Mouse (Mus musculus): Measurements from ENCODE around the gene Itih4. TPM values are rescaled to one million over a fixed set of nuclear protein-coding genes. Genes with fewer than 3 reads are reported as not detected.
A peak's percentile ranks its signal among the peaks of the same experiment; 100 is the strongest.

Itih4 gene
- polyA plus RNA-seq, 1 experiment from 2014 or later, result not detected

- Histone ChIP-seq H3K9ac (replicated peaks) (no peak overlapping the region), H3K27ac (no peak overlapping the region), H3K9me3 (no peaks in the 10 kb centered on the region), H3K4me1 (replicated peaks) (no peaks in the 10 kb centered on the region; the same call in 1 of the 2 replicates), H3K27me3 (no peaks in the 10 kb centered on the region), H3K4me3 (replicated peaks) (no peak overlapping the region), H3K4me2 (replicated peaks) (no peak overlapping the region), H3K36me3 (peaks cover 6% of the 10 kb centered on the region; the same call in 1 of the 2 replicates)
- WGBS, result 89% methylated on average over 17 of the region's 17 CpGs
- ATAC-seq, result no peak
Observed at GRCm38 (mm10) chr14:30880811-30881717, 5.2 kb upstream of the Itih4 start.

- 96% methylated on average over 3 of the region's 3 CpGs for WGBS
- H3K4me3 ChIP-seq (replicated peaks), result no peak overlapping the region
Observed at GRCm38 (mm10) chr14:30881718-30882108, 4.6 kb upstream of the Itih4 start.

GRCm38 (mm10) chr14:30885298-30885697 is 978 bp upstream of the Itih4 start:
- Histone ChIP-seq H3K4me1 (replicated peaks) (no peaks in the 10 kb centered on the region), H3K27ac (no peak overlapping the region), H3K9ac (replicated peaks) (no peak overlapping the region), H3K9me3 (no peaks in the 10 kb centered on the region), H3K4me3 (replicated peaks) (no peak overlapping the region), H3K4me2 (replicated peaks) (no peak overlapping the region), H3K36me3 (no peaks in the 10 kb centered on the region), H3K27me3 (no peaks in the 10 kb centered on the region)
- 15% methylated on average over 3 of the region's 3 CpGs for whole genome bisulfite sequencing
- ATAC-seq, result no peak

More at GRCm38 (mm10) chr14:30881718-30882108, 4.6 kb upstream of the Itih4 start:
- H3K36me3 ChIP-seq, result no peaks in the 10 kb centered on the region; the same call in 1 of the 2 replicates
- no peaks in the 10 kb centered on the region for H3K27me3 ChIP-seq
- H3K27ac ChIP-seq, result no peak overlapping the region
- H3K4me1 ChIP-seq (replicated peaks), result no peaks in the 10 kb centered on the region; the same call in 1 of the 2 replicates
- no peak overlapping the region for H3K4me2 ChIP-seq (replicated peaks)
- H3K9me3 ChIP-seq, result no peaks in the 10 kb centered on the region
- H3K9ac ChIP-seq (replicated peaks), result no peak overlapping the region
- ATAC-seq, result no peak

- no peak overlapping the region for H3K4me3 ChIP-seq (replicated peaks)
- H3K9ac ChIP-seq (replicated peaks), result no peak overlapping the region
- WGBS, result 19% methylated on average over 9 of the region's 9 CpGs
- ATAC-seq, result no peak
- H3K4me2 ChIP-seq (replicated peaks), result no peak overlapping the region; the same call in 1 of the 2 replicates
- no peaks in the 10 kb centered on the region for H3K9me3 ChIP-seq
- H3K27ac ChIP-seq, result no peak overlapping the region
- no peaks in the 10 kb centered on the region for H3K4me1 ChIP-seq (replicated peaks)
- no peaks in the 10 kb centered on the region for H3K36me3 ChIP-seq
- no peaks in the 10 kb centered on the region for H3K27me3 ChIP-seq
Observed at GRCm38 (mm10) chr14:30888271-30888732, 2.0 kb downstream of the Itih4 start.

- Histone ChIP-seq H3K4me2 (replicated peaks) (no peak overlapping the region), H3K36me3 (no peaks in the 10 kb centered on the region), H3K4me1 (replicated peaks) (peaks cover 11% of the 10 kb centered on the region; the same call in 1 of the 2 replicates), H3K4me3 (replicated peaks) (no peak overlapping the region), H3K9me3 (no peaks in the 10 kb centered on the region), H3K27ac (no peak overlapping the region), H3K9ac (replicated peaks) (no peak overlapping the region), H3K27me3 (no peaks in the 10 kb centered on the region)
- peak; percentile 30; the same call in 1 of the 2 replicates for ATAC-seq
- WGBS, result 16% methylated on average over 3 of the region's 3 CpGs
Observed at GRCm38 (mm10) chr14:30899972-30900371, 13.7 kb downstream of the Itih4 start.

GRCm38 (mm10) chr14:30902628-30903027 is 16.4 kb downstream of the Itih4 start:
- Histone ChIP-seq H3K27me3 (no peaks in the 10 kb centered on the region), H3K9me3 (no peaks in the 10 kb centered on the region), H3K27ac (no peak overlapping the region), H3K36me3 (no peaks in the 10 kb centered on the region), H3K9ac (replicated peaks) (no peak overlapping the region), H3K4me3 (replicated peaks) (no peak overlapping the region), H3K4me1 (replicated peaks) (peaks cover 11% of the 10 kb centered on the region; the same call in 1 of the 2 replicates), H3K4me2 (replicated peaks) (no peak overlapping the region)
- no peak for ATAC-seq
- WGBS, result 89% methylated on average over 5 of the region's 5 CpGs

GRCm38 (mm10) chr14:30903036-30903435 is 16.8 kb downstream of the Itih4 start:
- H3K4me1 ChIP-seq (replicated peaks), result peaks cover 11% of the 10 kb centered on the region; the same call in 1 of the 2 replicates
- no peaks in the 10 kb centered on the region for H3K36me3 ChIP-seq
- H3K9ac ChIP-seq (replicated peaks), result no peak overlapping the region
- ATAC-seq, result no peak
- H3K27me3 ChIP-seq, result no peaks in the 10 kb centered on the region
- H3K4me3 ChIP-seq (replicated peaks), result no peak overlapping the region
- H3K4me2 ChIP-seq (replicated peaks), result no peak overlapping the region
- no peaks in the 10 kb centered on the region for H3K9me3 ChIP-seq
- 85% methylated on average over 3 of the region's 3 CpGs for WGBS
- no peak overlapping the region for H3K27ac ChIP-seq

GRCm38 (mm10) chr14:30904307-30904706 is 18.0 kb downstream of the Itih4 start:
- no peak overlapping the region for H3K9ac ChIP-seq (replicated peaks)
- H3K36me3 ChIP-seq, result no peaks in the 10 kb centered on the region
- 86% methylated on average over 8 of the region's 8 CpGs for WGBS
- peaks cover 11% of the 10 kb centered on the region; the same call in 1 of the 2 replicates for H3K4me1 ChIP-seq (replicated peaks)
- no peak overlapping the region for H3K4me2 ChIP-seq (replicated peaks)
- H3K4me3 ChIP-seq (replicated peaks), result no peak overlapping the region
- H3K9me3 ChIP-seq, result no peaks in the 10 kb centered on the region
- H3K27ac ChIP-seq, result no peak overlapping the region
- no peaks in the 10 kb centered on the region for H3K27me3 ChIP-seq
- no peak for ATAC-seq

GRCm38 (mm10) chr14:30906001-30906400 is 19.7 kb downstream of the Itih4 start:
- WGBS, result 90% methylated on average over 6 of the region's 6 CpGs
- no peak for ATAC-seq

GRCm38 (mm10) chr14:30907814-30908265 is 21.6 kb downstream of the Itih4 start:
- H3K27ac ChIP-seq, result no peak overlapping the region
- ATAC-seq, result no peak
- H3K27me3 ChIP-seq, result no peaks in the 10 kb centered on the region
- H3K4me3 ChIP-seq (replicated peaks), result no peak overlapping the region
- no peak overlapping the region for H3K9ac ChIP-seq (replicated peaks)
- WGBS, result 93% methylated on average over 3 of the region's 3 CpGs
- no peaks in the 10 kb centered on the region for H3K9me3 ChIP-seq
- H3K36me3 ChIP-seq, result no peaks in the 10 kb centered on the region
- H3K4me1 ChIP-seq (replicated peaks), result no peaks in the 10 kb centered on the region
- no peak overlapping the region for H3K4me2 ChIP-seq (replicated peaks)

More at GRCm38 (mm10) chr14:30906001-30906400, 19.7 kb downstream of the Itih4 start:
- no peak overlapping the region for H3K4me3 ChIP-seq (replicated peaks)
- no peaks in the 10 kb centered on the region for H3K36me3 ChIP-seq
- no peaks in the 10 kb centered on the region for H3K4me1 ChIP-seq (replicated peaks)
- no peak overlapping the region for H3K9ac ChIP-seq (replicated peaks)
- H3K4me2 ChIP-seq (replicated peaks), result no peak overlapping the region
- H3K27me3 ChIP-seq, result no peaks in the 10 kb centered on the region
- H3K27ac ChIP-seq, result no peak overlapping the region
- H3K9me3 ChIP-seq, result no peaks in the 10 kb centered on the region

GRCm38 (mm10) chr14:30911141-30911540 is 24.9 kb downstream of the Itih4 start:
- Histone ChIP-seq H3K4me1 (replicated peaks) (no peaks in the 10 kb centered on the region), H3K36me3 (no peaks in the 10 kb centered on the region), H3K9me3 (no peaks in the 10 kb centered on the region), H3K27ac (no peak overlapping the region), H3K9ac (replicated peaks) (no peak overlapping the region), H3K4me3 (replicated peaks) (no peak overlapping the region), H3K27me3 (no peaks in the 10 kb centered on the region), H3K4me2 (replicated peaks) (no peak overlapping the region)
- no peak for ATAC-seq
- WGBS, result 93% methylated on average over 8 of the region's 8 CpGs

- Histone ChIP-seq H3K4me3 (replicated peaks) (no peak overlapping the region), H3K4me2 (replicated peaks) (no peak overlapping the region), H3K9me3 (no peaks in the 10 kb centered on the region), H3K27ac (no peak overlapping the region), H3K36me3 (no peaks in the 10 kb centered on the region), H3K4me1 (replicated peaks) (no peaks in the 10 kb centered on the region), H3K27me3 (no peaks in the 10 kb centered on the region), H3K9ac (replicated peaks) (no peak overlapping the region)
- 85% methylated on average over 8 of the region's 8 CpGs for WGBS
- ATAC-seq, result no peak
Observed at GRCm38 (mm10) chr14:30912641-30913040, 26.4 kb downstream of the Itih4 start.
